Mouse (Mus musculus) spleen, adult 18-20 months (tissue): Measurements from ENCODE around the gene Itpkc.

Experiments used
- DNase-seq, 2 experiments: peaks; one replicate each; pipeline ENCODE4 v3.0.0; 2022; ENCODE audit warnings: mixed read lengths in 2 of 2

Itpkc gene

DNA sequence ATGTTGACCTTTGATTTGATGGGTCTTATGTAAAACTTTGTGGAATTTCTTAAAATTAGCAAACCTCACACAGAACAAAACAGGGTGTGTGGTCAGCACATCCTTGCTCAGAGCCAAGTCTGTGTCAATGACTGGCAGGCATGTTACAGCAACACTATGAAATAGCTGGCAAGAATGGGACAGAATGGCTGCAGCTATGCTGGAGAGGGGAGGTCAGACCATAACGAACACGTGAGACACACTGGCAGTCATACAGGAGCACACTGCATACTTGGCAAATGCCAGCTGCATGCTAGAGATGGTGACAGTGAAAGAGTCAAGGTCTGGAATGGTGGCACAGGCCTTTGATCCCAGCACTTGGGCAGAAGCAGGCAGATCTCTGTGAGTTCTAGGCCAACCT, 7.3 kb upstream of the Itpkc start:
- no peak for DNase-seq

DNA sequence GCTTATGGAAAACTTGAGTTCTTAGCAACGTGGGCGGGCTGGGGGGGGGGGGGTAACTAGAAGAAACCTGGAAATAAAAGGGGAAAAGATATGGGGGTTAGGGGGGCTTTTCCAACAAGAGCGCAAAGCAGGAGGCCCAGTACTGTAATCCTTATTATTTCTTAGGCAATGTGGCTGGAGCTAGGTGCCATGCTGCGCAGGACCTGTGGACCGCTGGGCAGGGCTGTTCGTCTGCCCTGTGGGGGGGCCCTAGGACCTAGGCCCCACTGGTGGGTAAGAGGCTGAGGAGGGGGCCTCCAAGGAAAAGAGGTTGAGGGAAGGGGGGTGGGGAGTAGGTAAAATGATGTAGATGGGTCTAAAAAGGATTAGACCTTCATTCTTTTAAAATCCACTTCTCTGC, 4.8 kb upstream of the Itpkc start:
- no peak for DNase-seq

DNA sequence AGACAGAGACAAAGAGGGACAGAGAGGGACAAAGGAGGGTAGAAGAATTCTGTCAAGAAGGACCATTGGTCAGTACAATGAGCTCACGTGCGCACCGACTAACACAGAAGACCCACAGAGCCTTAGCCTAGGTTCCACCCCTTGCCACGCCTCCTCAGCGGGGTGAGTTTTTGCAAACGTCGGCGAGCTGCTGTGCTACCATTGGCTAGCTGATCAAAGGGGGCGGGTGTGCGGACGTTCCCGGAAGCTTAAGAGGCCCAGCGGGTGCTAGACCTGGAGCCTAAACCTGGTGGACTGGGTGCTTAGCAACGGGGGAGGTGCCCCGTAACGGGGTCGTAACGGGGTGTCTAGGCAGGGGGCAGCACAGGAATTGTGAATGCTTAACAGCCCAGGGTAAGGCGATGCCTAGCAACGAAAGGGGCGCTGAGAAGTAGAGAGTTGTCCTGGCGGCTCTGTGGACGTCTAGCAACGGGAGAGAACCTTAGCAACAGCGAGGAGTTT, 4.4 kb upstream of the Itpkc start, which contains the start of gene Coq8b:
Gene Coq8b, plus strand, starts transcription at position 243 of the 501 bp plus-strand sequence.
- peak; percentile 88 to 91 for DNase-seq

DNA sequence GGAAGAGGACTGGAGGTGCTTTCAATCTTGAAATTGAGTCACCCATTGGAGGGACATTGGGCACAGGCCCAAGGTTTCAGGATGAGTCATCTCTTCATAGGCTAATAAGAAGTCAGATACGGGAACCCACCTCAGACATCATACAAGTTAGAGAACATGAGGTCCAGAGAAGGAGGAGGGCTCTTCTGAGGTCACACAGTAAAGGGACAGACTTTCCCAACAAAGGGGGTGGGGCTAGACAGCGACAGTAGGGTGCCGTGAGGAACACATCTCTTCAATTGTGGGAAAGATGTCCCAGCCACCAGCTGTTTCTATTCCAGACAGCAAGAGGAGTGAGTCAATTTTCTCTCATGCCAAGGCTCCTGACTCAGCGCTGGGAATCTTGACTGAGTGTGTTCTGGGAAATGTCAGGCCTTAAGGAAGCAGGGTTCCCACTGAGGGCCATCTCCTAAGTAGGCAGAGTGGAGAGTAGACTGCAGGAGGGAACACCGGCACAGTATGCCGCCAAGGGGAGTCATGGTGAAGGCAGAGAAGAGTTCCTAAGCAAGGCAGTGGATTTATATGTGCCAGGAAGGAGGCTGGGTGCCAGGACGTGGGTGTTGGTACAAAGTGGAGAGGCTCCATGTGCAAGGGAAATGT, 3.4 kb upstream of the Itpkc start:
- DNase-seq = no peak

DNA sequence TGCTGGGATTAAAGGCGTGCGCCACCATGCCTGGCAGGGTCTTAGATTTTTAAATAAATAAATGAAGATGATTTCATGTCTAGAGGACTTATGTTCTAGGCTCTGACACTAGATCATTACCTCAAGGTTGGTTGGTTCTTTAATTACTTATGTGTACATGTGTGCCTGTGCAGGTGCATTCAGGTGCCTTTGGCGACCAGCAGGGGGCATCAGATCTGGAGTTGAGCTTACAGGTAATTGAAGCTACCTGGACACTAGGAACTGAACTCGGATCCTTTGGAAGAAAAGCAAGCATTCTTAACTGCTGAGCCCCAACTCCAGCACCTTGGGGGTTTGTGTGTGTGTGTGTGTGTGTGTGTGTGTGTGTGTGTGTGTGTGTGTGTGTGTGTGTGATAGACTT, 2.3 kb upstream of the Itpkc start:
- DNase-seq = no peak

DNA sequence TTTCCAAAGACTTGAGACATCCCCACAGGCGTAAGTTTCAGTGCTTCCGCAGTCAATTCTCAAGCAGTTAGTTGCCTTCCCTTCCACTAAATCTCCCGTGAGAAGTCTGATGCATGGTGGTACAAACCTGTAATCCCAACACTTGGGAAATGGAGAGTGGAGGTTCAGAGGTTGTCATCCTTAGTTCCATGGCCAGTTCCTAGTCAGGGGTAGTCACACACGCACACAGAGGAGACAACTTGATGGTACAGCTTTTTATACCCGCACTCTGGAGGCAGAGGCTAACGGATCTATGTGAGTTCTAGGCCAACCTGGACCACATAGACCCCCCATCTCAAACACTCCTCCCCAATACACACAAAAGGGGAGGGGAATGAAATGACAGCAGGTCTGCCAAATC, 404 bp upstream of the Itpkc start:
- DNase-seq = no peak

DNA sequence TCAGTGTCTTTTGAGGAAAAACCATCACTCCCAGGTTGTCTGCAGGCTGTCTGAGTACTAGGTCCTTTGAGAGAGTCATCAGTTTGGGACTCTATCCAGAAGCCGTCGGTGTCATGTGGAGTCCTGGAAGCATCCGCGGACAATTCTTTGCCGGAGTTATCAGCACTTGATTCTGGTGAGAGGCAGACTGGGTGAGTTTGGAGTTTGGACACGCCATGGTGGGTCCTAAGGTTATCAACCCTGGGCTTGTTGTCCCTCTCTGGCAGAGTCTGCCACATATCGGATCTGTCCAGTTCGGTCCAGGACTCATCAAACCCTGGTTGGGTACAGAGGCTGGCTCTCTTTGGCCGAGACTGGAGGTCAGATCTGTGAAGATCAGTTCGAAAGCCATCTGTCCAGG, 785 bp downstream of the Itpkc start:
- DNase-seq = no peak

DNA sequence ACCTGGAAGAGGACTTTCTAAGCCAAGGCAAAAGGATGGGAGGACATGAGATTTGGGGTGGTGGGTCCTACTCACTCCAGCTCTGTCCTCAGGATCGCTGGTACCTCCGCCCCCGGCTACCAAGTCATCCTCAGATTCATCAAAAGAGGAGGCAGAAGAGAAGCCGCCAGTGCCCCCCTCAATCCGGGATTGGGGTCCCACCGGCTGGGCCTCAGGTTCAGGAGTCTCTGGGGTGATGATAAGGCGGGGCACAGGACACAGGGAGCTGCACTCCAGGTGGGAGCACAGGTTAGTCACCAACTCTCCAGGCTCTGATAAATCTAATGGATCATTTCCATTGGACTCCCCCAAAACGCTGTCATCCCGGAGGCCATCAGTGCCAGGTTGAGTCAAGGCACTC, 1.2 kb downstream of the Itpkc start:
- DNase-seq = no peak

DNA sequence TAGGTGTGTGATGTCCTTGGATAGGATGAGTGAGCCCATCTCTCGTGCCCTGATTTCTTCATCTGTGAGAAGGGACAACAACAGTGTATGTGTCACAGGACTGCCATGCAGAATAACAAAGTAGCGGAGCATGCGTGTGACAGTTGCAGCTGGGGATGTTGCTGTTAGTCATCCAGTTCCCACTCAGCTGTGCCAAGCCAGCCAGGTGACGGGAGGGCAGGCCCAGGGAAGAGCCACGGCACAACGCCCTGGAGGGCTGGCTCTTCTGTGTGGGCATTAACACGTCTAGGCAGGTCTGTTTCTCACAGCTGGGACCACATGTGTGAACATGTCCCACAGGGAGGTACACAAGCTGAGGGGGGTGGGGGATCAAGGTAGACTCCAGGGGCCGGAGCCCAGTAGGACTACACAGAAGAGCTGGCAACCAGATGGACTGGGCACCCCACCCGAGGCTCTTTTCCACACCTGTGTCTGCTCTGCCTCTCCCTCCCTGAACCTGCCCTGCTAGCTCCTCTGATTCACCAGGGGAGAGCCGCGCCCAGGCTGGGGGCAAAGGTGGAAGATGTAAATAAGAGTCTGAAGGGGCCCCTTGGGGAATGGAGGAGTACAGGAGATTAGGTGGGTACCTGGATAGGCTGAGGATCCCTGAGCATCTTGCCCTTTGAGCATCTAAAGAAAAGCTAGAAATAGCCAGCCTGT, 3.4 kb downstream of the Itpkc start:
- no peak for DNase-seq

DNA sequence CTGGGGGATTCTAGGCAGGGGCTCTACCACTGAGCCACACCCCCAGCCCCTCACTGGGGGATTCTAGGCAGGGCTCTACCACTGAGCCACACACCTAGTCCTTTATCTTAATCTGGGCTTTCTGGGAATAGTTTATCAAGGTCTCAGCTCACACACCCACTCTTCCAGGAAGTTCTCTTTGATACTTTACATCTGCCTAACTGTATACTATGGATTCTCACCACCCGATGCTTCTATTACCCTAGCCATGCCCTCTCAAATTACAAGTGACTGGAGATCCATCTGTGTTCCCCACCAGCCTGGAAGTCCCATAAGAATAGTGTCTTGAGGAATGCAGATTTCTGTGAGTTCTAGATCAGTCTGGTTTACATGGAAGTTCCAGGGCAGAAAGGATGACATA, 5.9 kb downstream of the Itpkc start:
- no peak for DNase-seq

DNA sequence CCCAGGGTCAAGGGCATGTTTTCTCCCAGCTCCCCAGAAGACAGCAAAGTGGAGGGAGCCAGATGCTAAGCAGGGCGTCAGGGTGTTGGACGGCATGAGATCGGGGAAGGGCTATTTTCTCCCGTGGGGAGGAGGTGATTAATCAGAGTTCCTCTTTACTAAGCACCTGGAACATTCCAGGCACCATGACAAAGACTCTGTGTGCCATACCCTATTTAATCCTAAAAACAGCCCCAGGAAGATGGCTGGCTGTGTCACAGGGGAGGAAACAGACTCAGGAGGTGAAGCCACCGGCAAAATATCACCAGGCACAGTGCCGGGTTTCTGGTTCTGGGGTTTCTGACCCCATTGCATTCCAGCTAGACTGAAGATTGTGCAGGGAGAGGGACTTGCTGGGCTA, 6.5 kb downstream of the Itpkc start:
- no peak for DNase-seq

DNA sequence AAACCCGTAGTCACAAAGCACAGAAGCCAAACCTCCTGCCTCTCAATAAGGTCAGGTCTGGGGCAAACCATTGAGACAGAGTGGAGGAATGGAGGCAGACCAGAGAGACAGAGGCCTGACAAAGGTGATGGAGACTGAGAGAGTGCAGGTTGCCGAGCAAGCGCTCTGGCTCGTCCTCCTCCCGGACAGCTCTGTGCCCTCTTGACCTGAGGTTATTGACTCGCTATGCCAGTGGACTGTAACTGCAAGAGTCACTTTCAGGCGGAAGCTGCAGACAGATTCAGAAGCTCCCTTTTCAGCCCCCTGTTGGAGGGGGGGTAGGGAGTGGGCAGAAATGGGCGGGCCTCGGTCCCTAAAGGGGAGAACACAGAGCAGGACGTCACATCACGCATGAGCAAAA, 8.5 kb downstream of the Itpkc start:
- no peak for DNase-seq

DNA sequence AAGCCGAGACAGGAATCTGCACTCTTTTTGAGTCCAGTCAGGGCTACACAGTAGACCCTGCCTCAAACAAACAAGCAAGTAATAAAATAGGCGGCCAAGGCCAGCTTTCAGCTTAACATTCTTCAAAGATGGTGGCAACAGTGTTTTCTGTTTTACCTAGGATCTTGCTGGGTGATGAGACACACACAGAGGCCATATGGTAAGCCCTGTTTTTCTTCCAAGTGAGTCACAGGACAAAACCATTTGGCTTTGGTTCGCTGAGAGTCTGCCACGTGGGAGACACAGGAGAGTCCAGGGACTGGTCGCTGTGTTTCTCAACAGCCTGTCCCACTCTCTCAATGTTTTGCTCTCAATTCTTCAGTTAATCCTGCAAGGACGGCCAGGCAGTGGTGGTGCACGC, 9.9 kb downstream of the Itpkc start:
- DNase-seq = no peak

DNA sequence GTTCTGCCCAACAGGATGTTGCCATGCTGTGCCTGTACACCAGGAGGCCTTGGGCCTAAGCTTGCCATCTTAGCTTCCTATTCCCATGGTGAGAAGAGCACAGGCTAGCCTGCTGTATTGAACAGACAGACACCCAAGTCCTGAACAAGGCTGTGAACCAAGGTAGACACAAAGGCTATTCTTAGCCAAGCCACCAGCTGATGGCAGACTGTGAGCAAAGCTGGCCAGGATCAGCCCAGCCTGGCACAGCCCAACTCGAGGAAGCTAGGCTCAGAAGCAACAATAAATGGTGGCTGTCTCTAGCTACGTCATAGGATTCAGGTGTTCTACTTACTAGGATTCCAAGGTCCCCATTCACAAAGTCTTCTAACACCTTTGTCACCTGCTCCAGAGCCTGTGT, 15.8 kb downstream of the Itpkc start:
- DNase-seq = no peak

DNA sequence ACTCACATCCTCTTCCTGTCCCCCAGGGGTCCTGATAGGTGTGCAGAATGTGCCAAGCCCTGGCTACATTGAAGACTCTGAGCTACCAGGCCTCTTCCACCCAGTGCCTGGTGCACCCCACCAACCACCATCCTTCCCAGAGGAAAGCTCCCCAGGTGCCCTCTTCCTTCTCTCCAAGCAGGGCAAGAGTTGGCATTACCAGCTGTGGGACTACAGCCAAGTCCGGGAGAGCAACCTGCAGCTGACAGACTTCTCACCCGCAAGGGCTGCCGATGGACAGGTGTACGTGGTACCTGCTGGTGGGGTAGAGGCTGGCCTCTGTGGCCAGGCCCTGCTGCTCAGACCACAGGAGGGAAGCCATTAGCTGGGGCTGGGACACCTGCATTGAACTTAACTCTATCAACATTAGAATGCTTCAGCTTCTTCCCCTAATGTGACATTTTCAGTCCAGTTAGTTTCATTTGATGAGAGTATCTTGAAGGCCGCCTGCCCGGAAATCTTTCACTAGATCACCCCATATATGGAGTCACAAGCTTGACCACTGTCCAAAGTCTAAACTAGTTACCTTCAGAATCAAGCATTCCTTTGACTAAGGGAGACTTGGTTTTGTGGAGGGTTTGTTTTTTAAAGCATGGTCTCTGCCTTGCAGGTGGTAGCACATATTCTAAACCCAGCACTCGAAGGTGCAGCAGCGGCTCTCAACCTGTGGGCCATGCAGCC, 24.6 kb downstream of the Itpkc start:
- no peak for DNase-seq

DNA sequence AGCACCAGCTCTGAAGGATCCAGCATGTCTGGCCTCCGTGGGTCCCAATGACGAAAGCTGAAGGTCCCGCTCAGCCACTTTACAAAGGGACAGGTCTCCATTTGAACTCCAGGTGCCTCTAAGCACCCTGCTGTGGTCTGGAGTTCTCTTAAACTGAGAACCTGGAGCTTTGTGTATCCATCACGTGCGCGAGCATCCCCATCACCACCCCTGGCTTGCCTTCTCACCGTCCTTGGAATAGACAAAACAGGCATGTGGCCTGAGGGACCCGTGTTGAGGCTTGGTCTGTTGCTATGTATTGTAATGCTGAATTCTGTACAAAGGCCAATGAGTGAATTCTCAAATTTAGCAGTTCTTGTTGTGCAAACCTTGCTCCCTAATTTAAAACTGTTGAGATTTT, 29.7 kb downstream of the Itpkc start:
- no peak for DNase-seq

DNA sequence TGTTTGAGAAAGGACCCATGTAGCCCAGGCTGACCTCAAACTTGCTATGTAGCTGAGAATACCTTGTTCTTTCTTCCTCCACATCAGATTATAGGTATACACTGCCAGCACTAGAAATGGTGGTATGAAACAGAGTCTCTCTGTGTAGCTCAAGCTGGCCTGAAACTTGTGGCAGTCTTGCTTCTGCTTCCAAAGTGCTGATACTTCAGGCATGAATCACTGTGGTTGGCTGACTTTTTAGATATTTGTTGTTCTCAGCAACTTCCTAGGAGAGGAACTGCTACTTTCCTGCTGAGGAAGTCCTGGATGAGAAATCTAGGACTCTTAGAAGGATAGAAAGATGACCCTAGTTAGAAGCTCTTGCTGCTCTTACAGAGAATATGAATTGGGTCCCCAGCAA, 30.1 kb downstream of the Itpkc start:
- DNase-seq = no peak

DNA sequence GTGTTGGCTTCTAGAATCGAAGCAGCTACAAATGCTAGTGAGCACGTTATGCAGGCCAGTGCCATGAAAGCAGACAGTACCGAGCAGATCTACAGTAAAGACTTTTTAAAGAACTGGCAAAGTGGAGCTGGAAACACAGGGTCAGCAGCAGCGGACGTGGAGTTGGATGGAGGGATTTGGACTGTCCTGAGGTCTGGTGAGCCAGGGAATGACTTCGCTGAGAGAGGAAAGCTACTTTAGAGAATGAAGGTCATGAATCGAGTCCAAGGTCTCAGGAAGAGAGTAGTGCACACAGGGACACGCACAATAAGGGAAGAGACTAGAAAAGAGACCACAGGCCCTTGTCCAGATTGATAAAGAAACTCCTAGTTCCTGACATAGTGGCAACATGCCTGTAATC, 30.8 kb downstream of the Itpkc start:
- DNase-seq = no peak

DNA sequence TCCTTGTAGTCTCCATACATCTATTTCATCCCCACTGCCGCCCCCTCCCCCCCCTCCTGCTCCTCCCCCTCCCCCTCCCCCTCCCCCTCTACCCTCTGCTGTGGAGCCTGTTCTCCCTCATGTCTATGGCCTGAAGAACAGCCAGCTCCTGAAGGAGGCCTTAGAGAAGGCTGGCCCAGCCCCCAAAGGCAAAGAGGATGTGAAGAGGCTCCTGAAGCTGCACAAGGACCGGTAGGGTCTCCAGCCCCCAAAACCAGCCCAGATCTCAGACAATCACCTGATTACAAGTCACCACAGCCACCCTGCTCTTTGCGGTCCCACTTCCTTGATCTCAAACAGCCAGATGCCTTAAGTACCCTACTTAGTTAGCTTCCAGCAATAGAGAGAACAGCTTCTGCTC, 31.3 kb downstream of the Itpkc start:
- DNase-seq = no peak

DNA sequence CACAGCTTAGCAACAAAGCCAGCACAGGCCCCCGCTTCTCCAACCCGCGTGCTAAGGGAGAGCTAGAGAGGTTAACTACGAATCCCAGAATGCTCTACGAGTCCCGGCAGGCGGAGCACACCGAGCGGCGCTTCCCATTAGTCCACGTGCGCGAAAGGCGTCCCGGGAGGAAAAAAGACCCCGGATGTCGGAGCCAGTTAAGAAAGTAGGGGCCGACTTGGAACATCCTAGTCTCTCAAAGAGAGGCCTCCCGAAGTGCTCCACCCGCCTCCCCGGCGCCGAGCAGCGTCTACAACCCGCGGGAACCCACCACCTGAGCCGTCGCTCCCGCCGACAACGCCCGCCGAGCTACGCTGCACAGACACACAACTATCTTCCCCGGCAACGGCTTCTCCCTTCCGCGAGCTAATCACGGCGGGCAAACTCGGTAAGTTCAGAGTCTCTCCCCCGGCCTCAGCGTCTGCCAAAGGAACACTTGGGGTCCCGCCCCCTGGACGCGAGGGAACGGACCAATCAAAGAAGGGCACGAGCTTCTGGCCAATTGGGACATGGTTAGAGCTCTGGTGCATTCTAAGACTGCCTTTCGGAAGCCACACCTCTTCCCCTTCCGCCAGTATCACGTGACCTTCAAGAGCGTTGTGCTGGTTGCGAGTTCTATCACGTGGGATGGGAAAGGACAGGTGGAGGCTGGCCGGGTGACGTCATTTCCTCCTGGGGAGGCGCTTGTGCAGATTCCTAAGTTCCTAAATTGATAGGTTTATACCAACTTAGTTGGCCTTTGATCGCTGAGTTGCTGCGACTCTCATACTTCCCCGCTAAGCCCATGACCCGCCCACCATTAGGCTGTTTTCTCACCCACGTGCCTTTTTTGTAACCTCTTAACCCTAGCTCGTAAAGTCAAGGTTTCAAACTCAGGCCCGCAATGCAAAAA, 32.5 kb downstream of the Itpkc start, which contains the start of the genes BC024978 and Snrpa:
Gene BC024978, plus strand, starts transcription at position 101 of the 931 bp plus-strand sequence.
Gene Snrpa, minus strand, starts transcription at position 591 of the 931 bp plus-strand sequence.
- peak; percentile 87 to 92 for DNase-seq

DNA sequence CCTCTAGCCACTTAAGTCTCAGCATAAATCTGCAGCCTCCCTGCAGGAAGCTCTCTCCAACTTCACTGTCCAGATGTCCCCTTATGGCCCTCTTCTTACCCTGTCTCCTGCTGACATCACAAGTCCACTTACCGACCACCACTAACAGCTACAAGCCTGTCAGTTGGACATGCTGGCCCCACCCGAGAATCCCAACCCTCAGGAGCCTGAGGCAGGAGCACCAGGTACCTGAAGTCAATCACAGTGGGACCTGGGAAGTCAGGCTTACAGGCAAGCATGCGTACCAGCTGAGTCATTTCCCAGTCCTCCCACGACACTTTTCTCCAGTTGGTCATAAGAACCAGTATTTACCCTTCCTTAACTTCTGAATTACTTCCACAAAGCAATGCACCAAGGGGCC, 34.7 kb downstream of the Itpkc start:
- DNase-seq = no peak

DNA sequence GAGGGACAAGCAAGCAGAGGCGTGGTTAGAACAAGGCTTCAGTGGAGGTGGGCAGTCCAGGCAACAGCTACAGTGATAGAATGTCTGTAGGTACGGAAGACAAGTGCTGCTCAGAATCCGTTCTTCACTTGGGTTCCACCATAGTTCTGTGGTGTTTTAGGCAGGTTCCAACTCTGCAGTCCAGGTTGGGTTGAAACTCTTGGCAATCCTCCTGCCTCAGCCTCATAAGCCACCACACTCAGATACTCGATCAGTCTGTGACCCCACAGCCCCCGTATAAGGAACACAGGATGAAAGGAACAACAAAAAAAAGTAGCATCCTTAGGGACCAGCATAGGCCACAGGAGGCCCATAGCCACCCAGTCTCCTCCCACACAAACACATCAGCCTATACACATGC, 36.0 kb downstream of the Itpkc start:
- no peak for DNase-seq
